Mouse (Mus musculus) midbrain, embryonic 16.5 days (tissue): ENCODE data around the gene Gm36176. TPM values are rescaled to one million over a fixed set of nuclear protein-coding genes. Genes with fewer than 3 reads are reported as not detected.

Experiments
- polyA plus RNA-seq: library from polyadenylated mRNA; unstranded; fragments of >200 nt; fragmentation: Nextera tagmentation; extraction: Ambion mirVana; gene quantifications from 2 replicates; pipeline ENCODE4 v1.2.1, GENCODE M21; 2015

Gene Gm36176
- polyA plus RNA-seq, 1 experiment from 2014 or later = not detected

Other genes with a start within 250 kb of the Gm36176 start
- 315 and 350 TPM in 2 replicates for gene Sumo3, start 240.7 kb upstream of the Gm36176 start, polyA plus RNA-seq
- 1.5 and 2.9 TPM in 2 replicates for gene Gm49325, start 240.6 kb upstream of the Gm36176 start, polyA plus RNA-seq
- 80.9 and 81.8 TPM in 2 replicates for gene Ube2g2, start 224.5 kb upstream of the Gm36176 start, polyA plus RNA-seq
- 1.3 and 1.6 TPM in 2 replicates for gene Tspear, start 160.2 kb upstream of the Gm36176 start, polyA plus RNA-seq
- gene Gm19402, start 156.0 kb upstream of the Gm36176 start, polyA plus RNA-seq = not detected in 2 replicates
- not detected in 2 replicates for gene Gm9508, start 149.6 kb upstream of the Gm36176 start, polyA plus RNA-seq
- gene Gm10272, start 140.2 kb upstream of the Gm36176 start, polyA plus RNA-seq = not detected in 2 replicates
- gene Gm10024, start 135.3 kb upstream of the Gm36176 start, polyA plus RNA-seq = not detected in 2 replicates
- gene Gm10142, start 131.0 kb upstream of the Gm36176 start, polyA plus RNA-seq = not detected in 2 replicates
- gene Krtap12-1, start 126.2 kb upstream of the Gm36176 start, polyA plus RNA-seq = not detected in 2 replicates
- not detected in 2 replicates for gene Gm10100, start 120.3 kb upstream of the Gm36176 start, polyA plus RNA-seq
- gene Gm18596, start 104.2 kb upstream of the Gm36176 start, polyA plus RNA-seq = not detected in 2 replicates
- not detected in 2 replicates for gene Gm9736, start 95.4 kb upstream of the Gm36176 start, polyA plus RNA-seq
- gene Gm3233, start 87.1 kb upstream of the Gm36176 start, polyA plus RNA-seq = not detected in 2 replicates
- not detected in 2 replicates for gene Gm3238, start 75.5 kb upstream of the Gm36176 start, polyA plus RNA-seq
- gene Gm7138, start 69.9 kb upstream of the Gm36176 start, polyA plus RNA-seq = not detected in 2 replicates
- not detected in 2 replicates for gene Gm3250, start 64.3 kb upstream of the Gm36176 start, polyA plus RNA-seq
- gene Gm7137, start 58.6 kb upstream of the Gm36176 start, polyA plus RNA-seq = not detected in 2 replicates
- not detected in 2 replicates for gene Gm9639, start 51.7 kb upstream of the Gm36176 start, polyA plus RNA-seq
- gene Gm19668, start 47.7 kb upstream of the Gm36176 start, polyA plus RNA-seq = not detected in 2 replicates
- gene Gm9507, start 35.0 kb upstream of the Gm36176 start, polyA plus RNA-seq = not detected in 2 replicates
- gene Gm2696, start 32.1 kb upstream of the Gm36176 start, polyA plus RNA-seq = not detected in 2 replicates
- not detected in 2 replicates for gene Krtap10-4, start 19.7 kb upstream of the Gm36176 start, polyA plus RNA-seq
- gene Krtap10-10, start 10.9 kb upstream of the Gm36176 start, polyA plus RNA-seq = not detected in 2 replicates
- gene Gm10318, start 6.1 kb downstream of the Gm36176 start, polyA plus RNA-seq = not detected in 2 replicates
- not detected in 2 replicates for gene Gm3285, start 15.2 kb downstream of the Gm36176 start, polyA plus RNA-seq
- gene Lrrc3, start 55.7 kb downstream of the Gm36176 start, polyA plus RNA-seq = 25.4 and 28.7 TPM in 2 replicates
- gene Trpm2, start 123.8 kb downstream of the Gm36176 start, polyA plus RNA-seq = 6.3 and 6.4 TPM in 2 replicates
- 47.9 and 48.1 TPM in 2 replicates for gene 1810043G02Rik, start 131.7 kb downstream of the Gm36176 start, polyA plus RNA-seq
- 129 and 133 TPM in 2 replicates for gene Pfkl, start 163.3 kb downstream of the Gm36176 start, polyA plus RNA-seq
- not detected in 2 replicates for gene Dnmt3l, start 195.1 kb downstream of the Gm36176 start, polyA plus RNA-seq
- 0.11 and 0.19 TPM in 2 replicates for gene Aire, start 196.8 kb downstream of the Gm36176 start, polyA plus RNA-seq
- 0.52 and 0.64 TPM in 2 replicates for gene Icosl, start 222.5 kb downstream of the Gm36176 start, polyA plus RNA-seq